Mouse (Mus musculus) brown adipose tissue, adult 24 weeks (tissue): Measurements from ENCODE around the gene Hist1h3c. TPM values are rescaled to one million over a fixed set of nuclear protein-coding genes. Genes with fewer than 3 reads are reported as not detected.
"Not testable (repeated sequence)": the region's sequence is repeated elsewhere in the genome, so short reads cannot be mapped to it uniquely, and the experiment has no call there.

ENCODE experiments used
- H3K27ac ChIP-seq: fragments of 200-500 bp; replicated peaks from 2 replicates; pipeline ENCODE4 v1.5.1; 2012; ENCODE audit warnings: low read depth, mild to moderate bottlenecking, low read length
- H3K4me1 ChIP-seq: fragments of 200-500 bp; 2 replicates; pipeline ENCODE4 v1.6.1; 2012; ENCODE audit warnings: low read length, mixed read lengths; ENCODE audit not compliant: control insufficient read depth, insufficient read depth, insufficient read length
- H3K4me3 ChIP-seq: fragments of 200-500 bp; 2 replicates; pipeline ENCODE4 v1.5.1; 2012; ENCODE audit warnings: low read depth, mild to moderate bottlenecking, low read length, moderate library complexity; ENCODE audit not compliant: insufficient read depth
- polyA plus RNA-seq: library from polyadenylated mRNA; stranded (reverse); fragments of >200 nt; gene quantifications from 2 replicates; pipeline ENCODE4 v1.2.4, GENCODE M21; 2012; ENCODE audit not compliant: missing spikeins, insufficient read depth, insufficient read length

Gene Hist1h3c
- polyA plus RNA-seq, 1 experiment, result not detected

DNA sequence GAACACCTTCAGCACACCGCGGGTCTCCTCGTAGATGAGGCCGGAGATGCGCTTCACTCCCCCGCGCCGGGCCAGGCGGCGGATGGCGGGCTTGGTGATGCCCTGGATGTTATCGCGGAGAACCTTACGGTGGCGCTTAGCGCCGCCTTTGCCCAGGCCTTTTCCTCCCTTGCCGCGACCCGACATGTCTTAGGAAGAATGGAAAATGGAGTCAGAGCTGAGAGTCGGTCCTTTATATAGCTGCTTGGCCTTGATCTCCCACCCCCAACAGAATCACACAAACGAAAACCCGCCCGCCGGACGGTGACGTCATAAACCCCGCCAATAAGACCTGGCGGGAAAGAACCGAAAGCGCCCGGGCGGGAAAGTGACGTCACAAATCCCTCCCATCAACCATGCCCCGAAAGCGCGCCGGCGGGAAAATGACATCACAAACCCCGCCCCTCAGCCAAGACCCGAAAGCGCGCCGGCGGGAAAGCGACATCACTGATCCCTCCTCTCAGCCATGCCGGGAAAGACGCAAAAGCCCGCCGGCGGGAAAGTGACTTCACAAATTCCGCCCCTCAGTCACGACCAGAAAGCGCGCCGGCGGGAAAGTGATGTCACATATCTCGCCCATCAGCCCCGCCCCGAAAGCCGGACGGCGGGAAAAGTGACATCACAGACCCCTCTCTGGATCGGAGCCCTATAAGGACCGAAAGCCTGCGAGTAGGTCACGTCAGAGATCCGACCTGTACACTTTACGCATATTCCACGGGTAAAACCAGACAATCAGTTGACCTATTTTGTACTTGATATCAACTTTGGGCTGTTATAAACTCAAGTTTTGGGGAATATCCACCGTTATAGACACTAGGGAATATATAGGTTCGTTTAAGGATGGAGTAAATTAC is 15.8 kb upstream of the Hist1h3c start, which contains the start of gene Hist1h4a:
TSS of gene Hist1h4a (minus strand) at position 259 of the 893 bp plus-strand sequence.
- Histone ChIP-seq H3K4me1 (no peaks in the 10 kb centered on the region), H3K27ac (peak within 1 kb of the TSS; percentile 20; the same call in 1 of the 2 replicates)

DNA sequence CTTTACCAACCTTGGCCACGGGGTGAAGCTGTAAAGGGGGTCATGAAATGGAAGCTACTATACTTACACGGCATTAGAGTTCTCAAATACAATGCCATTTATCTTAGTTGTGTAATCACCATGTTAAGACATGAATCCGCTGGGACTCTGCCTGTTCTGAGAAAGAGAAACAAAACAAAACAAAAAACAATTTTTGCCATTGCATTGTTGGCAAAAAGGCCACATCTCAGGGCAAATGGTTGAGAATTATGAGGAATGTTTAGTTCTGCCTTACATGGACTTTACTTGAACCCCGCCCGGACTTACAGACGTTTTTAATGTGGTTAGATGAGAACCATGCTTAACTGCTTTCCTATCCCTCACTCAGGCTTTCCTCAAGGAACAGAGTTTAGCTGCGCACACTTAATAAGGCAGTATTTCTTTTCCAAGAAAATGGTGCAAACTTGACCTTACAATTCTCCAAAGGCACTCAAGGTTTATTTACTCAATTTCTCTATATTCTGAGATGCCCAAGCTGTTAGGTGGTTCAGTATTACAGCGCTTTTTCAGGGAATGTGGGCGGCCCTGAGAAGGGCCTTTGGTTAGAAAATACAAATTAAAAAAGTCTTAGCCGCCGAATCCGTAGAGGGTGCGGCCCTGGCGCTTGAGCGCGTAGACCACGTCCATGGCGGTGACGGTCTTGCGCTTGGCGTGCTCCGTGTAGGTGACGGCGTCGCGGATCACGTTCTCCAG is 15.0 kb upstream of the Hist1h3c start:
- H3K27ac ChIP-seq, result no peak overlapping the region
- H3K4me3 ChIP-seq, result peak overlapping the region; percentile 61
- no peaks in the 10 kb centered on the region for H3K4me1 ChIP-seq

More for the DNA sequence above, 15.8 kb upstream of the Hist1h3c start, which contains the start of gene Hist1h4a:
- H3K4me3 ChIP-seq, result peak within 1 kb of the TSS; percentile 61

DNA sequence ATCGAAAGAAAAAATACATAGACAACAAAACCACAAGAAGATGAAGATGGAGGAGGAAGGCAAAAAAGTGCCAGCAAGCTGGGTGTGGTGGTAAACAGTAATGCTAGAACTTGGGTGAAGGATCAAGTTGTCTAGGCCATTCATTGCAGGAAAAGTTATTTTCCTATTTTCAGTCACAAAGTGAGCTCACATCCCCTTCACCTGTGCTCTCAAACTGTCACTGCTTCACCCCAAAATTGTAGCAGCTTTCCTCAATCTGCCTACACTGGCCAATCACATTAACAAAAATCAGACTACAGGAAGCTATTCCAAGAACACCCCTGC is 14.5 kb upstream of the Hist1h3c start:
- H3K4me3 ChIP-seq, result no peak overlapping the region
- no peak overlapping the region for H3K27ac ChIP-seq
- H3K4me1 ChIP-seq, result no peaks in the 10 kb centered on the region

DNA sequence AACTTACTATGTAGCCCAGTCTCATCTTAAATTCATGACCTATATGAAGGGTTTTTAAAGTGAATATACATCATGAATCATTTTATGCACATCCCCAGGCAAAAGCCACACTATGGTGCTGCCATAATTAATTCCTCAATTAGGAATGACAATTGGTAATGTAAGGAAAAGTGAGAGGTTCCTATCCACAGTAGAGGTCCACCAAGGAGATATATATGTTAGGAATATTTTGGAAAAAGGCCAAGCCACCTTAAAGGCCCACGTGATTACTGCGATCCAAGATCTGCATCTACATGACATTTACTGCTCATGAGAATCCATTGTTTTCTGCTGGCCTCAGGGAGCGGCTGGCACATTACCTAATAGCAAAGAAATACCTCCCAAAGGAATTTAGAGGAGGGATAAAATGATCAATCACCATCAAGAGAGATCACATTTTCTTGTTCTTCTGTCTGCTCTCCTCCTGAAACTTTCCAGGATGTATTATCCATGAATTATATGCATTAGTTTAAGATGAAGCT is 13.9 kb upstream of the Hist1h3c start:
- Histone ChIP-seq H3K27ac (no peak overlapping the region), H3K4me3 (no peak overlapping the region), H3K4me1 (no peaks in the 10 kb centered on the region)

DNA sequence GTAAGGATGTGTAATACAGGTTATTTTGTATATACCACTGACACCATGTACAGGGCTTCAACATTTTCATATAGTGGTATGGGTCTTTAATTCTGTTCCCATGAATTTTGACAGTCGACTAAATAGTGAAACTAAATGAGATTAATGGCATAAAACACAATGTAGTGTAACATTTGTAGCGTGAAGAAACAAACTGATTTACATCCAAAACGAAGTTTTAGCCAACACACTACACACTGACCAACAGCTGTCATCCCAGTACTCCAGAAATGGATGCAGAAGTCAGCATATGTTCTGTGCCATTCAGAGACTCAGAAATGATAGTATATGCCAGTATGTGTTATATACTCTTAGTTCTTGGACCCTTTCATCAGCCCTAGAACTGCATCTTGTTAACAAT is 12.5 kb upstream of the Hist1h3c start:
- no peaks in the 10 kb centered on the region for H3K4me1 ChIP-seq
- H3K27ac ChIP-seq, result no peak overlapping the region
- no peak overlapping the region for H3K4me3 ChIP-seq

DNA sequence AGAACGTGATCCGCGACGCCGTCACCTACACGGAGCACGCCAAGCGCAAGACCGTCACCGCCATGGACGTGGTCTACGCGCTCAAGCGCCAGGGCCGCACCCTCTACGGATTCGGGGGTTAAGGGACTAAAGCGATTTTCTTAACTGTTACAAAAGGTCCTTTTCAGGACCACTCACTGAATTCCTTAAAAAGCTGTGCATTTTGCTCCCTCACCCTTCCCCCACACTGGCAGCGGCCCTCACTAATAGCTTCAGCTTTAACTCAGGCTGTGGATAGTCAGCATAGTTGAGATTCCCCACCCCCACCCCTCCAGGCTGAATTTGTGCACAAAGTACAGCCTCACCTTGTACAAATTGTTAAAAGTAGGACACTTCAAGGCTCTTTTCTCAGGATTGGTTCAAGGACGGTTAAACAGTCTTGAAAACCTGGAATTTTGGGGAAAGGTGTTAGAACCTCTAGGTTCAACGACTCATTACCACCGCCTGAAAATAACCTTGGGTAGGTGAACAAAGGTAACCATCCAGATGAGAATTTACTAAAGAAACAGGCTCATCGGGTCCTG is 11.9 kb upstream of the Hist1h3c start:
- no peaks in the 10 kb centered on the region for H3K4me1 ChIP-seq
- H3K27ac ChIP-seq, result no peak overlapping the region
- H3K4me3 ChIP-seq, result peak overlapping the region; percentile 57

DNA sequence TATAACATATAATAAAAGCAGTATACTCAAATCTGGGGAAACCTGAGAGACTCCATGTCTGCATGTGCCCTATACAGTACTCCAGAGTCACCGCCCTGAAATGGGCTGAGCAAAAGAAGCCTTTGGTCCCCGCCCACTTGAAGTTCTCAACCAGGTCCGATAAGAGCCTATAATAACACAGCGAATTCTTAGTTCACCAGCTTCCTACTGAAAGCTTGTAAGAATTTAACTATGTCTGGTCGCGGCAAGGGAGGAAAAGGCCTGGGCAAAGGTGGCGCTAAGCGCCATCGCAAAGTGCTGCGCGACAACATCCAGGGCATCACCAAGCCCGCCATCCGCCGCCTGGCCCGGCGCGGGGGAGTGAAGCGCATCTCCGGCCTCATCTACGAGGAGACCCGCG is 11.4 kb upstream of the Hist1h3c start, which contains the start of gene Hist1h4b:
TSS of gene Hist1h4b (plus strand) at position 224 of the 400 bp plus-strand sequence.
- H3K4me1 ChIP-seq, result no peaks in the 10 kb centered on the region
- H3K27ac ChIP-seq, result no peak within 1 kb of the TSS
- peak within 1 kb of the TSS; percentile 57 for H3K4me3 ChIP-seq

DNA sequence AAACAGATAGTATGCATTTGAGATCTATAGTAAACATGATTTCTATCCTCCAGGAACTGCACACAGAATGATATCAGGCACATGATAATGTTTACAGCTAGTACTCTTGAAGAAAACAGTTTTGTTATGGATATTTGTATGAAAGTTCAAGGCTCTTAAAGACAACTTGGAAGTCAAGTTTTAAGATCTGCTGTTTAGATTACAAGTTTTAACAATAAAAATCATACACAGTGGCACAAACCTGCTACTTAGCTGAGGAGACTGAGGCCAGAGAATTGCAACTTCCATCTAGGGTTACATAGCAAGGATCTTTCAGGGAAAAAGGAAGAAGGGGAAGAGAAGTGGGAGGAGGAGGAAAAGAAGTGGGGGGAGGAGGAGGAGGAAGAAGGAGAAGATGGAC is 9.6 kb upstream of the Hist1h3c start:
- no peak overlapping the region for H3K27ac ChIP-seq
- H3K4me3 ChIP-seq, result no peak overlapping the region
- H3K4me1 ChIP-seq, result peaks cover 2% of the 10 kb centered on the region; the same call in 1 of the 2 replicates

DNA sequence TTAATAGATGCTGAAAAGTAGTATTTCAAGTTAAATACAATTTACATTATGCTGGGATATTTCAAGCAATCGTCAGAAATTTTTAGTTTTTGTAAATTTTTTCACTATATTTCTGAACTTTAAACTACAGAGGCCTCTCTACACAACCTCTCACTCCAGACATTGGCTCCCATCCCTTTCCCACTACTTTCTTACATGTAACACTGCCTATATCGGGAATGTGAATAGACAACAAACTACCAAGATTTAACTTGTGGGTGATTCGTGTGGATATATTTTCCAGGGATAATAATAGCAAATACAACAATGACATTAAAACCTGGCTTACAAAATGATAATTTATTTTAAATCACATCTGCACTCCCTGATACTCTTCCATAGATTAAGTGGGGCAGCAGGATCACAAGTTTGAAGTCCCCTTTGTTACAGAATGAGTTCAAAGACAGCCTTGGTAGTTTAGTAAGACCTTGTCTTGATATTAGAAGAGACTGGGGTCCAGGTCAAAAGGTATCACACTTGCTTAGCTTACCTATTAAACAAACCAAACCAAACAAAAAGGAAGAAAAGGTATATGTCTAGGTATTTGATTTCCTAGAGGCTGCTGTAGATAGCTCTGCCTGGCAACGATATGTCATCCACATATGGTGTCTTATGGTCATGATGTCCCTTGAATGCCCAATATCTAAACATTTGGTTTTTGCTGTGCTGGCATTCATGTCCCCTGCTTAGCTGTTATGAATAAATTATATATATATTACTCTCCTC is 8.1 kb upstream of the Hist1h3c start:
- H3K27ac ChIP-seq, result no peak overlapping the region
- peaks cover 2% of the 10 kb centered on the region; the same call in 1 of the 2 replicates for H3K4me1 ChIP-seq
- no peak overlapping the region for H3K4me3 ChIP-seq

DNA sequence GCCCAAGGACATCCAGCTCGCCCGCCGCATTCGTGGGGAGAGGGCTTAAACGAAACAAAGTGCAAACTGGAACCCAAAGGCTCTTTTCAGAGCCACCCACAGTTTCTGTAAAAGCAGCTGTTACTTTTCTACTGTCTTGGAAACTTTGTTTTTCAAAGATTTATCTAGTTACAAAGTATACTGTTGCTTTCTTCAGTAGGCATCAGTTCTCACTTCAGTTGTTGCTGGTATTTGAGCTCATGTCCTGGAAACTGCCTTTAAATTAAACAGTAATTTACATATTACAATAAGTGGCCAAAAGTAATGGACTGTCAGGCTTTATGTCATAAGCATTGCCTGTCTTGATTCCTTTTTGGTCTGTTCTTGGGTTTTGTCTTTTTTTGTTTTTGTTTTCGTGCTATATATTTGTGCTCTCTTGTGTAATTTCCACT is 7.4 kb upstream of the Hist1h3c start:
- H3K27ac ChIP-seq, result no peak overlapping the region

DNA sequence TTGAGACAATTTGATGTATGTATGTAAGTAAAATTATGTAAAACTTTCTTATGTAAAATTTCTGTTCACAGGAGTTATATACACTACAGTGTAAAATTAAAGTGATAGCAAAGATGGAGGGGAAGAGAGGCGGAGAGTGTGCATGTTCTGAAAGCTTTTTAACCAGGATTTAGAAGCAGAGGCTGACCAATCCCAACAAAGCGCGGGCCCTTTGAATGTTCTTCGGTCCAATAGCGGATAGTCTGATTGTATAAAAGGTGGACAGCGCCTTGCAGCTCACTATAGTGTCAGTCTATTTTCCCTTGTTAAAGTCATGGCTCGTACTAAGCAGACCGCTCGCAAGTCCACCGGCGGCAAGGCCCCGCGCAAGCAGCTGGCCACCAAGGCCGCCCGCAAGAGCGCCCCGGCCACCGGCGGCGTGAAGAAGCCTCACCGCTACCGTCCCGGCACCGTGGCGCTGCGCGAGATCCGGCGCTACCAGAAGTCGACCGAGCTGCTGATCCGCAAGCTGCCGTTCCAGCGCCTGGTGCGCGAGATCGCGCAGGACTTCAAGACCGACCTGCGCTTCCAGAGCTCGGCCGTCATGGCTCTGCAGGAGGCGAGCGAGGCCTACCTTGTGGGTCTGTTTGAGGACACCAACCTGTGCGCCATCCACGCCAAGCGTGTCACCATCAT is 6.8 kb upstream of the Hist1h3c start, which contains the start of gene Hist1h3b:
TSS of gene Hist1h3b (plus strand) at position 201 of the 675 bp plus-strand sequence.
- Histone ChIP-seq H3K27ac (peak within 1 kb of the TSS; percentile 39), H3K4me3 (peak within 1 kb of the TSS; percentile 69)
- H3K4me1 ChIP-seq, result not testable (repeated sequence)

More for the DNA sequence above, 7.4 kb upstream of the Hist1h3c start:
- Histone ChIP-seq H3K4me3 (no peak overlapping the region), H3K4me1 (peaks cover 2% of the 10 kb centered on the region; the same call in 1 of the 2 replicates)

DNA sequence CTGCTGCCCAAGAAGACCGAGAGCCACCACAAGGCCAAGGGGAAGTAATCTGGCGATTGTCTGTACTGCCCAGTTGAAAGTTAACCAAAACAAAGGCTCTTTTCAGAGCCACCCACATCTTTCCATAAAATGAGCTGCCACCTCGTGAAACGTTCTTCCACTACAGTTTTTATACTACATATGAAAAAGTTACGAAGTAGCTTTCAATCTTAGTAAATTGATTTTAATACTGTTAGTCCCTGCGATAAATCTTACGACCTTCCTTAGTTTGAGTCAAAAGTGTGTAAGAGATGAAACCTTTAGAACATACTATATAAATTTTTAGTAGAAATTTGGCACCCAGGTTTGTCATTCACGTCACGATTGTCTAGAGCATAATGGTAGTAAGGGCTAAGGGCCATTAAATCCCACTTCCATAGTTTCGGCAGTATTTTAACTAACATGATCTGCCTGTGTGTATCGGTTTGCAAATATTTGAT is 6.1 kb upstream of the Hist1h3c start:
- Histone ChIP-seq H3K27ac (peak overlapping the region; percentile 39), H3K4me1 (peaks cover 2% of the 10 kb centered on the region; the same call in 1 of the 2 replicates), H3K4me3 (peak overlapping the region; percentile 23; the same call in 1 of the 2 replicates)

DNA sequence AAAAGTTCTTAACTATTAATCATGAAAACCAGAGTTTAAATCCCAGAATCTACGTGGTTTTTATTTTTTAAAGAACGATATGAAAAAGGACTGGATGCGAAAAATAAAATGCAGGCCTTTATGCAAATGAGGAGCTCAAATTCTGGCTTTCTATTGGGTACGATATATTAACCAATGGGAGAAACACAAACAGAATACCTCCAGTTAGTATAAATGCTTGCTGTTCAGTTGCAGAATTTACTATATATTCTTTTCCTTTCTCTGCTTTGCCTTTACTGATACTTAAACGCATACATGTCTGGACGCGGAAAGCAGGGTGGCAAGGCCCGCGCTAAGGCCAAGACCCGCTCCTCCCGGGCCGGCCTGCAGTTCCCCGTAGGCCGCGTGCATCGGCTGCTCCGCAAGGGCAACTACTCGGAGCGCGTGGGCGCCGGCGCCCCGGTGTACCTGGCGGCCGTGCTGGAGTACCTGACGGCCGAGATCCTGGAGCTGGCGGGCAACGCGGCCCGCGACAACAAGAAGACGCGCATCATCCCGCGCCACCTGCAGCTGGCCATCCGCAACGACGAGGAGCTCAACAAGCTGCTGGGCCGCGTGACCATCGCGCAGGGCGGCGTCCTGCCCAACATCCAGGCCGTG is 5.6 kb upstream of the Hist1h3c start, which contains the start of gene Hist1h2ab:
TSS of gene Hist1h2ab (plus strand) at position 288 of the 639 bp plus-strand sequence.
- H3K4me3 ChIP-seq, result peak within 1 kb of the TSS; percentile 69
- H3K27ac ChIP-seq, result peak within 1 kb of the TSS; percentile 39
- not testable (repeated sequence) for H3K4me1 ChIP-seq
